Comparison of ENCODE assay signal across 8 mouse cellular contexts in the genomic region with DNA sequence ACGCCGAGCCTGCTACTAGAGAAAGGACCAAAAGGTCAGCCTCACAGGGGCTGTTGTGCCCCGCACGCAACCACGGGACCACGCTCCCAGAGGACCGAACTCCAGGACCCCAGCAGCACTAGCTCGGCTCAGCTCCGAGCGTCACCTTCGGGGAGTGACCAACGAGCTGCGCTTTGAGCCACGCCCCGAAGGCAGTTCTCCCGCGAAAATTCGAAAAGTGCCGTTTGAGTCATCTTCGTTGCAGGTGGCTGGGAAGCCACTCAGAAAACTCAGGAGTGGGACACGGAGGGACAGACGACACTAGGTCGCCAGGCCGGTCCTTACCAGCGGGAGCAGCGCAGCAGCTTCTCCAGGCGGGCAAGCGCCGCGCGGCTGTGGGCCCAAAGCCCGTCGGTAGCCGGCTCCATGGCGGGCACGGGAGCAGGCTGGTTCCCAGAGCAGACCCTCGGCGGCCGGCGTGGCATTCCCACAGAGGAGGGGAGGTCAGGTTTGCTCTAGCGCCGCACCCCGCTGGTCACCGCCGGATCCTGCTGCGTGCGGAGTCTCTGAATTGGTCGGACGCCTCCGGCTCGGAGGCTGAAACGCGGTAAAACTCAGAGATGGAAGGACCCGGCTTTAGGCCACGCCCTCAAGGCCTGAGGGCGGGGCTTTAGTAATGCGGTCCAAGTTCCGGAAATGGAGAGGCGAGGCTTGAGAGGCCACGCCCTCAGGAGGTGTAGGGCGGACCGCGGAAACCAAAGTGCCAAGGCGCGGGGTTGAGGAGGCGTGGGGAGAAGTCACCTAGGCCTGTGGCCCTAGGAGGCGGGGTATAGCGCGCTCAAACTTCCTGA. TPM values are rescaled to one million over a fixed set of nuclear protein-coding genes. Genes with fewer than 3 reads are reported as not detected.
DNase-seq lines count a peak whose midpoint lies in the region; ATAC-seq lines count a peak whose summit lies in the region.

Gene Bard1, minus strand, starts transcription at position 803 of the 830 bp plus-strand sequence.

- H3K27ac ChIP-seq in heart, embryonic 14.5 days (replicated peaks in 1 of 2; ENCODE audit: control insufficient read depth in 1 of 2, insufficient read depth in 1 of 2, low read depth in 2 of 2, low read length in 2 of 2): peak within 1 kb of the TSS; percentile 81
- H3K27ac ChIP-seq in liver, embryonic 13.5 days: peak within 1 kb of the TSS; percentile 93
- peak within 1 kb of the TSS; percentile 65 for H3K27ac ChIP-seq in stomach, embryonic 16.5 days (ENCODE audit: low read length)

- under 1% methylated on average over 69 of the region's 69 CpGs for WGBS in heart, embryonic 14.5 days
- WGBS in liver, embryonic 13.5 days (ENCODE audit: insufficient replicate concordance): under 1% methylated on average over 69 of the region's 69 CpGs
- WGBS in stomach, embryonic 16.5 days: under 1% methylated on average over 69 of the region's 69 CpGs

- ATAC-seq in CD4-positive, CD25-positive, alpha-beta regulatory T cell, adult 4 months: peak; percentile 89
- peak; percentile 97 for ATAC-seq in heart, embryonic 14.5 days (ENCODE audit: insufficient number of reproducible peaks, insufficient read depth, low FRiP score, low read depth)
- peak; percentile 96 for ATAC-seq in liver, embryonic 13.5 days (ENCODE audit: low read depth)
- ATAC-seq in stomach, embryonic 16.5 days (ENCODE audit: insufficient read depth, low FRiP score): peak; percentile 99

- peak within 1 kb of the TSS; percentile 74 to 81 for H3K4me3 ChIP-seq in heart, embryonic 14.5 days (ENCODE audit: control insufficient read depth in 1 of 2, insufficient read depth in 1 of 2, low read depth in 1 of 2, low read length in 2 of 2)
- peak within 1 kb of the TSS; percentile 89 for H3K4me3 ChIP-seq in liver, embryonic 13.5 days (replicated peaks)
- peak within 1 kb of the TSS; percentile 88 for H3K4me3 ChIP-seq in stomach, embryonic 16.5 days (replicated peaks; ENCODE audit: low read length)

- no peaks in the 10 kb centered on the region for H3K36me3 ChIP-seq in heart, embryonic 14.5 days (ENCODE audit: control insufficient read depth, insufficient read depth, low read length)
- peaks cover 13% of the 10 kb centered on the region for H3K36me3 ChIP-seq in liver, embryonic 13.5 days
- H3K36me3 ChIP-seq in stomach, embryonic 16.5 days (ENCODE audit: control insufficient read depth, insufficient read depth, low read length): no peaks in the 10 kb centered on the region

- peak; percentile 98 for DNase-seq in c-Kit-negative CD71-positive TER-119-positive erythroid progenitor cells, embryonic 14.5 days (ENCODE audit: low read depth, low spot score)
- DNase-seq in fibroblast of lung, adult 2 months (ENCODE audit: low read depth): peak; percentile 90
- peak; percentile 97 for DNase-seq in kidney, postnatal 14 days
- DNase-seq in liver, embryonic 13.5 days: peak; percentile 98
- peak; percentile 92 for DNase-seq in neural tube, embryonic 10.5 days (ENCODE audit: extremely low spot score, low spot score)

- peak within 1 kb of the TSS; percentile 84 for H3K9ac ChIP-seq in heart, embryonic 14.5 days (ENCODE audit: low read length)
- peak within 1 kb of the TSS; percentile 88 for H3K9ac ChIP-seq in liver, embryonic 13.5 days
- H3K9ac ChIP-seq in stomach, embryonic 16.5 days (ENCODE audit: low read length): peak within 1 kb of the TSS; percentile 84

- H3K4me1 ChIP-seq in heart, embryonic 14.5 days (ENCODE audit: control insufficient read depth in 2 of 2, insufficient read depth in 2 of 2, low read length in 2 of 2): peaks cover 4 to 23% of the 10 kb centered on the region in 2 experiments; a peak in 3 of 4 replicates
- peaks cover 61% of the 10 kb centered on the region for H3K4me1 ChIP-seq in liver, embryonic 13.5 days (replicated peaks)
- H3K4me1 ChIP-seq in stomach, embryonic 16.5 days (ENCODE audit: control insufficient read depth, insufficient read depth, low read length): peaks cover 16% of the 10 kb centered on the region; the same call in 1 of the 2 replicates

- no peaks in the 10 kb centered on the region for H3K9me3 ChIP-seq in heart, embryonic 14.5 days (ENCODE audit: control insufficient read depth, low read length)
- H3K9me3 ChIP-seq in liver, embryonic 13.5 days (replicated peaks): no peaks in the 10 kb centered on the region
- H3K9me3 ChIP-seq in stomach, embryonic 16.5 days (replicated peaks; ENCODE audit: control insufficient read depth, low read length): no peaks in the 10 kb centered on the region

- H3K27me3 ChIP-seq in heart, embryonic 14.5 days (ENCODE audit: control insufficient read depth, insufficient read depth, low read length): no peaks in the 10 kb centered on the region
- no peaks in the 10 kb centered on the region for H3K27me3 ChIP-seq in liver, embryonic 13.5 days
- H3K27me3 ChIP-seq in stomach, embryonic 16.5 days (ENCODE audit: control insufficient read depth, insufficient read depth, low read length): no peaks in the 10 kb centered on the region

- peak within 1 kb of the TSS; percentile 74 for H3K4me2 ChIP-seq in heart, embryonic 14.5 days (ENCODE audit: low read length)
- peak within 1 kb of the TSS; percentile 76 for H3K4me2 ChIP-seq in liver, embryonic 13.5 days
- H3K4me2 ChIP-seq in stomach, embryonic 16.5 days (ENCODE audit: low read depth, low read length): peak within 1 kb of the TSS; percentile 61

RNA-seq across cellular contexts. Expression of gene Bard1, which starts in this region (rescaled TPM):
- under 1 TPM; 0.42 to 0.47 TPM for polyA plus RNA-seq in CD4-positive, CD25-positive, alpha-beta regulatory T cell, adult 4 months (2017; shearing (Covaris generic))
- 2.3 and 2.5 TPM in 2 replicates for polyA plus RNA-seq in heart, embryonic 14.5 days (2014; fragmentation: Nextera tagmentation; extraction: Ambion mirVana)
- polyA plus RNA-seq in liver, embryonic 13.5 days (2015; fragmentation: Nextera tagmentation; extraction: Ambion mirVana): 3.2 and 3.6 TPM in 2 replicates
- polyA plus RNA-seq in stomach, embryonic 16.5 days (2015; fragmentation: Nextera tagmentation; extraction: Ambion mirVana): 1.3 and 1.4 TPM in 2 replicates

Comparison
In these comparisons a context has a peak if more than half of its experiments do, and no peak if none do; other contexts are left out.
1. Peak in every context shown above with its lines: DNase-seq, ATAC-seq, H3K4me3 ChIP-seq and H3K27ac ChIP-seq.
2. Peak in ATAC-seq in CD4-positive, CD25-positive, alpha-beta regulatory T cell, adult 4 months; RNA of the gene not detected or under 1 TPM.